Mouse (Mus musculus): ENCODE measurements around the gene Tnfrsf21. TPM values are rescaled to one million over a fixed set of nuclear protein-coding genes. Genes with fewer than 3 reads are reported as not detected.

The Tnfrsf21 gene
- polyA plus RNA-seq, 1 experiment from 2014 or later: 11.9 TPM

DNA sequence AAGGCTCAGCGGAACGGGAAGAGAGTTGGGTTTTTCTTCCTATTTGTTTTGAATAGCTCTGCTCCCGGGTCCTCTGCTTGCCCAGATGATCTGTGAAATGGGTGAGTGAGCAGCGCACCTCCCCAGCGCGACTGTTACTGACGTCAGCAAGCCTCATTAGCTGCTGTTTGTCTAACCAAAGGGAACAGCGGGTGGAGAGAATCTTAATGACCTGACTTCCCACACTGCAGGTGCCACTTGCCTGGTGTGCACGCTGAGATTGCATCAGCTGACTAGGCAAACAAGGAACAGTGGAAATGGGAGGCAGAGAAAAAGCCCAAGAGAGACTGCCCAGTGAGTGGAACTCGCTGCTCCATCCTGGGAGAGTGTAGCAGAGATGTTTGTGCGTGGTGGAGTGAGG is 25.2 kb upstream of the Tnfrsf21 start:
- WGBS: 48% methylated on average over 11 of the region's 11 CpGs
- ATAC-seq (ENCODE audit: insufficient number of reproducible peaks, low FRiP score): no peak

DNA sequence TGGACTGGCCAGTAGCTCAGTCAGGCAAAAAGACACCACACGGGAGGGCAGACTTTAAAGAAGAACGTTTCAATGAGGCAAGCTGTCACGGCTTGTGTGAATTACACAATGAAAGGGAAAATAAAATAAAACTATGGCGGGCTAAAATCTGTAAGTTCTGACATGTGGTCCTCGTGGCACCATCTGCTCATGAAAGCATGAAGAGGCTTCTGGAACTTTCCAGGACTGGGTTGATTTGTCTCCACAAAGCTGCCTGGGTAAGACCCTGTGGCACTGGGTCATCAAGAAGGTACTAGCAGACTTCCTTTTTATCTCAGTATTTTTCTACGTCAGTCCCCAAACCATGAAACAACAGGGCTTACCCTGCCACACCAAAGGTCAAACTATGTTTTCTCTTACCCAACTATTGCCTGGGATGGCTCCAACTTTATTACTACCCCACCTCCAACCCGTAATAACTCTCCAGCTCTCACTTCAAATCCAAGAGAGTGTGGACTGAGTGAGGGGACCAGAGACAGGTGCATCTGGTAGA is 16.8 kb upstream of the Tnfrsf21 start:
- ATAC-seq (ENCODE audit: insufficient number of reproducible peaks, low FRiP score): no peak
- no peak overlapping the region for H3K9ac ChIP-seq
- no peak overlapping the region for H3K4me2 ChIP-seq
- no peaks in the 10 kb centered on the region for H3K36me3 ChIP-seq
- no peak overlapping the region for H3K27ac ChIP-seq (ENCODE audit: poor library complexity, severe bottlenecking)
- WGBS: 71% methylated on average over 7 of the region's 7 CpGs
- H3K27me3 ChIP-seq (replicated peaks): no peaks in the 10 kb centered on the region
- H3K4me3 ChIP-seq: no peak overlapping the region
- H3K4me1 ChIP-seq (replicated peaks): no peaks in the 10 kb centered on the region
- H3K9me3 ChIP-seq (replicated peaks): no peaks in the 10 kb centered on the region

More for the DNA sequence above, 25.2 kb upstream of the Tnfrsf21 start:
- H3K9ac ChIP-seq: no peak overlapping the region
- H3K36me3 ChIP-seq: no peaks in the 10 kb centered on the region
- H3K27ac ChIP-seq (ENCODE audit: poor library complexity, severe bottlenecking): no peak overlapping the region
- no peak overlapping the region for H3K4me3 ChIP-seq
- H3K4me2 ChIP-seq: no peak overlapping the region
- no peaks in the 10 kb centered on the region for H3K9me3 ChIP-seq (replicated peaks)
- H3K27me3 ChIP-seq (replicated peaks): no peaks in the 10 kb centered on the region
- no peaks in the 10 kb centered on the region; the same call in 1 of the 2 replicates for H3K4me1 ChIP-seq (replicated peaks)

DNA sequence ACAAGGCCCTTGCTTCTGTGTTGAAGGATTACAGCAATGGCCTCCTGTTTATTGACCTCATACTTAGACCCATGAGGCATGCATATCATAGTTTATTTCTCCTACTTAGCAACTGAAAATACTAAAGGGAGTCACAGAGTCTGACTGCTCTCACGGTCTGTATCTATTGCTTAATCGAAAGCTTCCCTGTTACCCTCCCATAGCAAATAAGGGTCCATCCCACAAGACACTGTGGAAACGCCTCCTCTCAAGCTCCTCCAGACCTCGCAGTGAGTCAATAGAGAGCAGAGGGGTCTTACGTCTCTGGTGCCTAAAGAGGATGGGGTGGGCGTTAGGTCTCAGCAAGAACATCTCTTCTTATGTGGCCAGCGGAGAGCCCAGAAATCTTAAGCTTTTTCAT is 15.8 kb upstream of the Tnfrsf21 start:
- no peak for ATAC-seq (ENCODE audit: insufficient number of reproducible peaks, low FRiP score)
- Histone ChIP-seq H3K27me3 (replicated peaks) (no peaks in the 10 kb centered on the region), H3K36me3 (no peaks in the 10 kb centered on the region), H3K4me1 (replicated peaks) (no peaks in the 10 kb centered on the region), H3K9me3 (replicated peaks) (no peaks in the 10 kb centered on the region), H3K4me2 (no peak overlapping the region), H3K4me3 (no peak overlapping the region), H3K9ac (no peak overlapping the region), H3K27ac (ENCODE audit: poor library complexity, severe bottlenecking) (no peak overlapping the region)
- 83% methylated on average over 7 of the region's 7 CpGs for WGBS

DNA sequence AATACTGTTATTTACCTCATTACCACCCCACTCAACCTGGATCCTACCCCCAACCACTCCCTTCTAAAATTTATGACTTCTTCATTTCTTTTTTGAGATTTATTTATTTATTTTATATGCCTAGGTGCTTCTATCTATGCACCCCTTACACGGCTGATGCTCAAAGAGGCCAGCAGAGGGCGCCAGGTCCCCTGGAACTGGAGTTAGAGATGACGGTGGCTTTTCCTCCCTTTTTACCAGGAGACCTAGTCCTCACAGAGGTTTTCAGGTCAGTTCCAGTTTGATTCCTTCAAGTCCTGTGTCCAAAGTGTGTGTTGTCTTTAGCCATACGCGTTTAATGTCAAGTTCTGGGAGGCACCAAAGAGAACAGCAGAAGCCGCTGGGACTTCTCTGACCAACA is 3.6 kb upstream of the Tnfrsf21 start:
- WGBS: 18% methylated on average over 6 of the region's 6 CpGs
- Histone ChIP-seq H3K9ac (no peak overlapping the region), H3K4me3 (no peak overlapping the region), H3K27ac (ENCODE audit: poor library complexity, severe bottlenecking) (no peak overlapping the region), H3K27me3 (replicated peaks) (peaks cover 15% of the 10 kb centered on the region; the same call in 1 of the 2 replicates), H3K36me3 (no peaks in the 10 kb centered on the region), H3K9me3 (replicated peaks) (no peaks in the 10 kb centered on the region), H3K4me2 (no peak overlapping the region), H3K4me1 (replicated peaks) (no peaks in the 10 kb centered on the region)
- no peak for ATAC-seq (ENCODE audit: insufficient number of reproducible peaks, low FRiP score)

DNA sequence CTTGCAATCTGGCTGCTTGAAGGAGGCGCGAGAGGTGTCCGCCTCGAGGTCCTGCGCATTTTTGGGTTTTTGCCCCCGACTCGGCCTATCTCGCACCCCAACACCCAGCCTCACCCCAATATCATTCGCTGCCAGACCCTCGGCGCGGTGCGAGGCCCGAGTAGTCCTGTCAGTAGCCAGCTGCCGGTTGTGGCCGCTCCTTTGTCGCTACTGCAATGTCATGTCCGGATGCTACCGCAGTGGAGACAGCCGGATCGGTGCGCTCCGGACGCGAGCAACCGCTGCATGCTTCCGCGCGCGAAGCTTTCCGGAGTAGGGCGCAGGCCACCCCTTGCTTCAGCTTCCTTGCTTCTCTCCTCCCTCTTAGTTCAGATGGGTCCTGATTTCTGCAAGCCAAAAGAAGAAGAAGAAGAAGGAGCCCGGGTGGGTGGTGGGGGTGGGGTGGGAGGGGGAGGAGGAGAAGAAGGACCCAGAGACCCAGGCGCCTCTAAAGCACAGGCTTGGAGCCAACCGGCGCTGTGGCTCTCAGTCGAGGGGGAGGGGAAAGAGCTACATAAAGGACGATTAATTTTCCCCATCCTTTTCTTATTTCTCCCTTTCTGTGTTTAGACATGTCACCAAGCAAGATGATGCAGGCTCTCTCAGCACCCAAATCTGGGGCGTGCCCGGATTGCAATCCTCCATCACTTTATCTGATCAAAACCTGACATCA is 1.1 kb downstream of the Tnfrsf21 start:
- H3K4me1 ChIP-seq (replicated peaks): no peaks in the 10 kb centered on the region
- H3K4me3 ChIP-seq: peak overlapping the region; percentile 72
- H3K27ac ChIP-seq (ENCODE audit: poor library complexity, severe bottlenecking): no peak overlapping the region
- peak overlapping the region; percentile 79 for H3K9ac ChIP-seq
- peak; percentile 63 for ATAC-seq (ENCODE audit: insufficient number of reproducible peaks, low FRiP score)
- 2% methylated on average over 38 of the region's 40 CpGs for WGBS
- H3K36me3 ChIP-seq: no peaks in the 10 kb centered on the region
- no peaks in the 10 kb centered on the region for H3K9me3 ChIP-seq (replicated peaks)
- peak overlapping the region; percentile 98 for H3K4me2 ChIP-seq
- peaks cover 18% of the 10 kb centered on the region for H3K27me3 ChIP-seq (replicated peaks)

DNA sequence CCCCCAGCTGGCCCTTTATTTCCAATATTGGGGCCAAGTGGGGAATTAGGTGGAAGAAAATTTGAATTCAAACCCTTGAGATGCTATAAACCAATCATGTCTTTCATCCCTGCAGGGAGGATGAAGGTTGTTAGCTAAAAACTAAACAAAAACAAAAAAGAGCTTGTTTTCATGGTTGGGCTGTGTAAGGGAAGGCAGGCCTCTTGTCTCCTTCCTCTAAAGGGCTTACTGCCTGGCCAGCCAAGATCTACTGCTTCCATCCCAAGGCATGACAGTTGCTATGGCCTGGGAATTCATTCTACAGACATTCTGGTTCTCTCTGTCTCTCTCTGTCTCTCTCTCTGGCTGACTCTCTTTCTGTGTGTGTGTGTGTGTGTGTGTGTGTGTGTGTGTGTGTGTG is 1.7 kb downstream of the Tnfrsf21 start:
- ATAC-seq (ENCODE audit: insufficient number of reproducible peaks, low FRiP score): no peak
- Histone ChIP-seq H3K4me1 (replicated peaks) (no peaks in the 10 kb centered on the region), H3K36me3 (no peaks in the 10 kb centered on the region), H3K4me2 (peak overlapping the region; percentile 98), H3K9ac (peak overlapping the region; percentile 79), H3K27me3 (replicated peaks) (peaks cover 17% of the 10 kb centered on the region), H3K4me3 (peak overlapping the region; percentile 72), H3K27ac (ENCODE audit: poor library complexity, severe bottlenecking) (no peak overlapping the region), H3K9me3 (replicated peaks) (no peaks in the 10 kb centered on the region)

DNA sequence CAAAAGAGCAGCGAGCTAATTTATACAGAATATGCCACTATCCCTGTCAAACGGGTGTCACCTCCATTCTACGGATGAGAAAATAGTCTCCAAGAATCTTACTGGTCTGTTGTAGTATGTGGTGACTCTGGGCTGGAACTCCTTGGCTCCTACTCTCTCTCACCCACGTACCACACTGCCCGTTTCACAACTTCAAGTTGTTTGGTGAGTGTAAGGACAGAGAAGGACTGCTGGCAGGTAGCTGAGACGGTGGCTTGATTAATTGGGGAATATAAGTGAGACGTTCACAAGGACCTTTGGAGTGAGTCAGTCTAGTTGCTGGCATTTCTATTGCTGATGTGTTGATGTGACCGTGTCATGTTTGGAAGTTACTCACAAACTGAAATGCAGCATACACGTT is 3.3 kb downstream of the Tnfrsf21 start:
- 86% methylated on average over 9 of the region's 9 CpGs for WGBS
- Histone ChIP-seq H3K4me3 (no peak overlapping the region), H3K9me3 (replicated peaks) (no peaks in the 10 kb centered on the region), H3K9ac (no peak overlapping the region), H3K27ac (ENCODE audit: poor library complexity, severe bottlenecking) (no peak overlapping the region), H3K27me3 (replicated peaks) (peaks cover 11% of the 10 kb centered on the region), H3K36me3 (no peaks in the 10 kb centered on the region), H3K4me2 (no peak overlapping the region), H3K4me1 (replicated peaks) (no peaks in the 10 kb centered on the region)
- no peak for ATAC-seq (ENCODE audit: insufficient number of reproducible peaks, low FRiP score)

DNA sequence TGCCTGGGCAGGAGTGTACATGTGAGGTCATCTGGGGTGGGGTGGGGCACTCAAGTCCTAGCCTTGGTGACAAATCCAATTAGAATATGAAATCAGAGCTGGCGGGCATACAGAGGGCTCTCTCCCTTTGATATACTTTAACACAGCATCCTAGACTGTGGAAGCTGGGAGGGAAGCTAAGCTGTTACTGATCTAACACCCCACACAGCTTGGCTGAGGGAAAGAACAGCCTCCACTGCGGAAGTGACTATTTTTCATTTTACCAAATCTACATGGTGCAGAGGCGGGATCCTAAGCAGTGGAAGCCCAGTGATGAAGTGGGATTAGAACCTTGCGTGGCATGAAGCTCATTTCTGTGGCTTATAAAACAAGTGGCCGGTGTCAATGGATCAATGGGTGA is 4.7 kb downstream of the Tnfrsf21 start:
- WGBS: 90% methylated on average over 5 of the region's 5 CpGs
- no peak overlapping the region for H3K4me3 ChIP-seq
- H3K36me3 ChIP-seq: no peaks in the 10 kb centered on the region
- H3K27me3 ChIP-seq (replicated peaks): peaks cover 11% of the 10 kb centered on the region
- no peaks in the 10 kb centered on the region for H3K4me1 ChIP-seq (replicated peaks)
- no peak overlapping the region for H3K4me2 ChIP-seq
- ATAC-seq (ENCODE audit: insufficient number of reproducible peaks, low FRiP score): no peak
- H3K9ac ChIP-seq: no peak overlapping the region
- H3K27ac ChIP-seq (ENCODE audit: poor library complexity, severe bottlenecking): no peak overlapping the region
- no peaks in the 10 kb centered on the region for H3K9me3 ChIP-seq (replicated peaks)

DNA sequence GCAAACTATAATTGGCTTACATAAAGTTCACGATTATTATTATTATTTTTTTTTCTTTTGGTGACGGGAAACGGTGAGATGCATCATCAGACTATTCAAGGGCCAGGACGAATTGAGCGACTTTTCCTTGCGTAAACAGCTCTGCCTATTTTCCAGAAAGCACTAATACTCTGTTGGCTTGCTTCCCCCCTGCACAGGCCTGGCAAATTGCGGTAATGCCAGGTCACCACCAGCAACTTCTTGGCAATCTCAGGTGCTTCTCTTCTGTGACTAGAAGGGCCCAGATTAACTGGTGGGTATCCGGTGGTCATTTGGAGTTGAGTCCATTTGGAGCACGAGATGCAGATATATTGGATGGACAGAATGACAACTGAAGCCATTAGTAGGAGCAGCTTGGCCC is 5.7 kb downstream of the Tnfrsf21 start:
- H3K4me3 ChIP-seq: no peak overlapping the region
- 93% methylated on average over 9 of the region's 9 CpGs for WGBS
- no peak overlapping the region for H3K4me2 ChIP-seq
- H3K36me3 ChIP-seq: no peaks in the 10 kb centered on the region
- H3K27ac ChIP-seq (ENCODE audit: poor library complexity, severe bottlenecking): no peak overlapping the region
- H3K9me3 ChIP-seq (replicated peaks): no peaks in the 10 kb centered on the region
- no peak overlapping the region for H3K9ac ChIP-seq
- no peak for ATAC-seq (ENCODE audit: insufficient number of reproducible peaks, low FRiP score)
- no peaks in the 10 kb centered on the region for H3K4me1 ChIP-seq (replicated peaks)
- peaks cover 11% of the 10 kb centered on the region for H3K27me3 ChIP-seq (replicated peaks)

DNA sequence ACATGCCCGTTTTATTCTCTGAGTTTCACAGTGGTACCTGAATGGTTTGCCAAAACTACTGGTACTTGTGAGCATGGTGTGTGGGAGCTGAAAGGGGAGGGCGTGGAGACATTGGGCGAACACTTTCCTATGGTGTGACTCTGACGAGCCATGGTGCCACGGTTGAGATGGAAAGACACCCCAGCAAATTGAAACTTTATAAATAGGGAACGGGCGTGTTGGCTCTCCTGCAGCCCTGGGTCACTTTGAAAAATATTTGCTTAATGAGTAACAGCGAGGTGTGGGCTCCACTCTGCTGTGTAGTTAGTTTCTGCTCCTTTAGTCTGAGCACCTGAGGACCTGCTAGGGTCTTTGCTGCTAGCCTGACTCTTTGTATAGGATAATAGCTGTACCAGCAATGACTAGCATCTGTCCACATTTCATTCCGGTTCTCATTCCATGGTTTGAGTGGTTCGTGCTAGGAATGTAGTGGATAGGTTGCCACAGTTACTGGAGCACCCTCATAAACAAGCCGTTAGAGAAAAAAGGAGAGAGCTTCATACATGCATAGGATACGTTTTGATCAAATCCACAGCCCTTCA is 7.4 kb downstream of the Tnfrsf21 start:
- ATAC-seq (ENCODE audit: insufficient number of reproducible peaks, low FRiP score): no peak
- Histone ChIP-seq H3K27ac (ENCODE audit: poor library complexity, severe bottlenecking) (no peak overlapping the region), H3K4me1 (replicated peaks) (no peaks in the 10 kb centered on the region), H3K27me3 (replicated peaks) (peaks cover 4% of the 10 kb centered on the region; the same call in 1 of the 2 replicates), H3K4me3 (no peak overlapping the region), H3K9ac (no peak overlapping the region), H3K9me3 (replicated peaks) (no peaks in the 10 kb centered on the region), H3K36me3 (no peaks in the 10 kb centered on the region), H3K4me2 (no peak overlapping the region)
- WGBS: 84% methylated on average over 12 of the region's 12 CpGs

DNA sequence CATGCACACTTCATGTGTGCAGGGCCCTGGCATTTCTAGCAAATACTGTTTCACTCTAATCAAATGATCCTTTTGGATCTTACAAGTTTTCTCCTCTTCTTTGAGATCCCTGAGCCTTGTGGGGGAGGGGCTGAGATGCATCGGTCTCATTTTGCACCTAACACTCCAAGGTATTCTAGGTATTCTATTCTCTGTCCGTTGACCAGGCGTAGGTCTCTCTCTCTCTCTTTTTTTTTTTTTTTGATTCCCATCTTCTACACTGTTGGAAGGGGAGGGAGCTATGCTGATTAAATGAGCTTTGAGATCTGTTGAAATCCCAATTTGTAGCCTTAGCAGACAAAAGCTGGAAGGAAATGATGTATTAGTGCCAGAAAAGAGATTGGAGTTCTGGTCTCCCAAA is 8.2 kb downstream of the Tnfrsf21 start:
- no peak overlapping the region for H3K27ac ChIP-seq (ENCODE audit: poor library complexity, severe bottlenecking)
- H3K4me1 ChIP-seq (replicated peaks): no peaks in the 10 kb centered on the region
- no peak for ATAC-seq (ENCODE audit: insufficient number of reproducible peaks, low FRiP score)
- 72% methylated on average over 3 of the region's 3 CpGs for WGBS
- H3K4me2 ChIP-seq: no peak overlapping the region
- H3K9ac ChIP-seq: no peak overlapping the region
- no peak overlapping the region for H3K4me3 ChIP-seq
- H3K27me3 ChIP-seq (replicated peaks): no peaks in the 10 kb centered on the region
- H3K9me3 ChIP-seq (replicated peaks): no peaks in the 10 kb centered on the region
- no peaks in the 10 kb centered on the region for H3K36me3 ChIP-seq

Data from heart, embryonic 12.5 days (tissue).